Mouse (Mus musculus): ENCODE measurements around the gene Prkcd. TPM values are rescaled to one million over a fixed set of nuclear protein-coding genes. Genes with fewer than 3 reads are reported as not detected.

The Prkcd gene
- polyA plus RNA-seq, 1 experiment from 2014 or later, result 52.4 TPM

DNA sequence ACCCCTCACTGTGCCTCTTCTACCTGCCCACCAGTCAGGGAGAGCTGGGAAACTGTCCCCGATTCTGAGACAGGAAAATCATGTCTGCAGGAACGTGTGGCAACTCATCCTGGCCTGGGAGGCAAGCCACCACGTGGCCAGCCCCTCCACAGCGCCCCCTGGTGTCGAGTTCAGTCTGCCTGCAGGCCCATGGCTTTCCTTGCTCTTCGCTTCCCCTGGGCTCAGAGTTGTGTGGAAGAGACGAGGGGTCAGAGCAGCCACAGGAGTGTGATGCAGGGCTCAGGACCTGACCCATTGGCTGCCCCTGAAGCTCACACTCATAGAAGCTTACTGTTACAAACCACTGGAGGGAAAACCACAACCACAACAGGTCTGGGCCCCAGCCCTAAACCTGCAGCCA, 13.5 kb downstream of the Prkcd start:
- 21% methylated on average over 7 of the region's 7 CpGs for WGBS
- H3K4me3 ChIP-seq (ENCODE audit: low read length), result no peak overlapping the region
- H3K4me2 ChIP-seq (replicated peaks; ENCODE audit: low read depth, low read length), result no peak overlapping the region
- H3K36me3 ChIP-seq (ENCODE audit: insufficient read depth, low read length), result peaks cover under 1% of the 10 kb centered on the region; the same call in 1 of the 2 replicates
- H3K9ac ChIP-seq (replicated peaks; ENCODE audit: low read length), result no peak overlapping the region
- ATAC-seq (ENCODE audit: low FRiP score, low TSS enrichment), result no peak
- H3K27me3 ChIP-seq (ENCODE audit: insufficient read depth, low read length), result no peaks in the 10 kb centered on the region
- peaks cover 5% of the 10 kb centered on the region; the same call in 1 of the 2 replicates for H3K4me1 ChIP-seq (ENCODE audit: insufficient read depth, low read length)
- H3K9me3 ChIP-seq (ENCODE audit: low read length), result no peaks in the 10 kb centered on the region
- no peak overlapping the region for H3K27ac ChIP-seq (ENCODE audit: low read length)

DNA sequence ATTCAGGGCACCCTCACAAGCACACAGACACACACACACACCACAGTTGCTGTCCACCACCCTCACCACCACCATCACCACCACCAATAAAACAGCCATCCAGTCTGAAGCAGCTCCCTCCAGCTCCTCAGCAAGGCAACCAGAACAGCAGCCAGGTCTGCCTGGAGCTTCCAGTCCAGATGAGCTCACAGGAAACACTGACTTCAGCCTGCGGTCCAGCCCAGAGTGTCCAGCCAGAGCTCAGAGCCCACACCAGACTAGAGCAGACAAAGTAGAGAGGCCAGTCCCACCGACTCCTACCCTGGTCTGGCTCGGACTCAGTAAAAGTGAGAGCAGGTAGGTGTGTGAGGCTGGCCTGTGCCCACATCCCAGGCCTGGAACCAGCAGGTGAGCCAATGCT, 15.1 kb downstream of the Prkcd start:
- no peak for ATAC-seq (ENCODE audit: low FRiP score, low TSS enrichment)
- peaks cover 5% of the 10 kb centered on the region; the same call in 1 of the 2 replicates for H3K4me1 ChIP-seq (ENCODE audit: insufficient read depth, low read length)
- no peak overlapping the region for H3K4me3 ChIP-seq (ENCODE audit: low read length)
- WGBS, result 84% methylated on average over 3 of the region's 3 CpGs
- peaks cover 7% of the 10 kb centered on the region for H3K36me3 ChIP-seq (ENCODE audit: insufficient read depth, low read length)
- H3K4me2 ChIP-seq (replicated peaks; ENCODE audit: low read depth, low read length), result no peak overlapping the region
- H3K9me3 ChIP-seq (ENCODE audit: low read length), result no peaks in the 10 kb centered on the region
- no peak overlapping the region for H3K27ac ChIP-seq (ENCODE audit: low read length)
- no peaks in the 10 kb centered on the region for H3K27me3 ChIP-seq (ENCODE audit: insufficient read depth, low read length)
- H3K9ac ChIP-seq (replicated peaks; ENCODE audit: low read length), result no peak overlapping the region

DNA sequence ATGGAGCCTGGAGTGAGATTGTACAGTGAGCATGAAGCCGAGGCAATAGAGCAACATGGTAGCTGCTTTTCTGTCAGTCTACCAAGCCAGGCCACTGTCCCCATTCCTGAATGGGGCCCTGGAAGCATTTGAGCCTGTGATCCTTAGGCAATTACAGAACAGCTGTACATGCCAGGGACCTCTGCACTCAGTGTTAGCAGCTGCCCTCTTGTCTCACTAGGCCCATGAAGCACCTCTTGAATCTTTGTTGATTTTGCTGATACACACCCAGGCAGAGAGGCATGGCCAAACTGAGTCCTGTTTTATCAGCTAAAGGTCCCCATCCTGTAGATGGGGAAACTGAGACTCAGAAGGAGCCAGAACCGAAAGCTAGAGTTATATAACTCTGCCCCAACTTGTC, 15.7 kb downstream of the Prkcd start:
- 79% methylated on average over 2 of the region's 2 CpGs for WGBS
- Histone ChIP-seq H3K4me2 (replicated peaks; ENCODE audit: low read depth, low read length) (no peak overlapping the region), H3K27ac (ENCODE audit: low read length) (no peak overlapping the region)

DNA sequence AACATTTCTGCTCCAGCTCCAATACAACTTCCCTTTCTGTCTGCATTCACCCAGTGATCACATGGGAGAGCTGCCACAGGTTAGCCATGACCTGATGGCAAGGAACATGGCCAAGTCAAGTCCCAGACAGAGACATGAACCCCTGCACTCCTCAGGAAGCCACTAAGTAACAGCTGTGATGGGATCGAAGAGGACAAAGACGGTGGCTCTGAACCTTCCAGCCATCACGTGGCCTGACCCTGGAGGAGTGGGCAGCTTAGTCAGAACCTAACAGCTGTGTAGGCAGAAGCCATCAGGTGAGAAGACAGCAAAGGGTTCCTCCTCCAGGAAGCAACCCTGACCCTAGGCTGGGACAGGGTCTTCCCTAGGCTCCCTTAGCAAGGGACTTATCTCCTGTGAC, 16.5 kb downstream of the Prkcd start:
- WGBS, result 82% methylated on average over 3 of the region's 3 CpGs
- ATAC-seq (ENCODE audit: low FRiP score, low TSS enrichment), result no peak

More for the DNA sequence above, 15.7 kb downstream of the Prkcd start:
- Histone ChIP-seq H3K9ac (replicated peaks; ENCODE audit: low read length) (no peak overlapping the region), H3K27me3 (ENCODE audit: insufficient read depth, low read length) (no peaks in the 10 kb centered on the region), H3K4me3 (ENCODE audit: low read length) (no peak overlapping the region), H3K9me3 (ENCODE audit: low read length) (no peaks in the 10 kb centered on the region), H3K4me1 (ENCODE audit: insufficient read depth, low read length) (peaks cover 5% of the 10 kb centered on the region; the same call in 1 of the 2 replicates), H3K36me3 (ENCODE audit: insufficient read depth, low read length) (peaks cover 7% of the 10 kb centered on the region)
- no peak for ATAC-seq (ENCODE audit: low FRiP score, low TSS enrichment)

DNA sequence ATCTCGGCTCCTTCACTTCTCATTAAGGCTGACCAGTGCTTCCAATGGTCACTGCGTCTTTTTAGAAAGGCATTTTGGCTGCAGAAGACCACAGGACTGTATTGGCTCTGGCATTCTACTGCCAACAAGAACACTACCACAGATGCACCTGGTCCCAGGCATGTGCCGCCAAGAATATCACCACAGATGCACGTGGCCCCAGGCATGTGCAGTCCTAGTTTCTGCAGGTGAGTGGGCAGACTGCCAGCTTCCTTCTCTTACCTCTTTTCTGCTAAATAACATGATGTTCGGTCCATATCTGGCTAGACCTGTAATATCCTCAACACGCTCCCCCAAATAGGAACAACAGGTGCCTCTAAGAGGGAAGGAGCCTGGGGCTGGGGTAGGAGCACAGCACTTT, 17.8 kb downstream of the Prkcd start:
- H3K4me2 ChIP-seq (replicated peaks; ENCODE audit: low read depth, low read length), result no peak overlapping the region
- 90% methylated on average over 6 of the region's 6 CpGs for WGBS
- H3K4me3 ChIP-seq (ENCODE audit: low read length), result no peak overlapping the region
- peaks cover 9% of the 10 kb centered on the region for H3K36me3 ChIP-seq (ENCODE audit: insufficient read depth, low read length)
- H3K27ac ChIP-seq (ENCODE audit: low read length), result no peak overlapping the region
- H3K4me1 ChIP-seq (ENCODE audit: insufficient read depth, low read length), result no peaks in the 10 kb centered on the region
- ATAC-seq (ENCODE audit: low FRiP score, low TSS enrichment), result no peak
- H3K9me3 ChIP-seq (ENCODE audit: low read length), result no peaks in the 10 kb centered on the region
- no peak overlapping the region for H3K9ac ChIP-seq (replicated peaks; ENCODE audit: low read length)
- no peaks in the 10 kb centered on the region for H3K27me3 ChIP-seq (ENCODE audit: insufficient read depth, low read length)

More for the DNA sequence above, 16.5 kb downstream of the Prkcd start:
- no peaks in the 10 kb centered on the region for H3K9me3 ChIP-seq (ENCODE audit: low read length)
- no peak overlapping the region for H3K4me3 ChIP-seq (ENCODE audit: low read length)
- no peaks in the 10 kb centered on the region for H3K27me3 ChIP-seq (ENCODE audit: insufficient read depth, low read length)
- H3K4me2 ChIP-seq (replicated peaks; ENCODE audit: low read depth, low read length), result no peak overlapping the region
- H3K9ac ChIP-seq (replicated peaks; ENCODE audit: low read length), result no peak overlapping the region
- peaks cover 7% of the 10 kb centered on the region for H3K36me3 ChIP-seq (ENCODE audit: insufficient read depth, low read length)
- H3K4me1 ChIP-seq (ENCODE audit: insufficient read depth, low read length), result no peaks in the 10 kb centered on the region
- no peak overlapping the region for H3K27ac ChIP-seq (ENCODE audit: low read length)

DNA sequence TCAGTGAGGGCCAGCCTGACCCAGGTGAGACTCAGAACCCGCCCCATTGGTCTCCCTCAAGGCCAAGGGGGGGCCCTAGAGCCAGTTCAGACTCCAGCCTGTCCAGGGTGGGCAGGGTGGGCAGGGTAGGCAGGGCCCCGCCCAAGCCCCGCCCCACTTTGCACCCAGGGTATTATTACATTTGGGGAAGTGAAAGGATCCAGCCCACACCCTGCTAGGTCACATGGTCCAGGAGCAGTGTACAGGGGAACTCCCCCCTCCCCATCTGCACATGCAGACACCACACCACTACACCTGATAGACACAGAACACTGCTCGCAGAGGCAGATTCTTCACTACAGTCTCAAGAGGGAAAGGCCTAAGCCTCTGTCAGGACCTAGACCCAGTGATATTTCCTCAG, 18.3 kb downstream of the Prkcd start:
- no peak for ATAC-seq (ENCODE audit: low FRiP score, low TSS enrichment)
- no peaks in the 10 kb centered on the region for H3K4me1 ChIP-seq (ENCODE audit: insufficient read depth, low read length)
- 82% methylated on average over 4 of the region's 4 CpGs for WGBS

DNA sequence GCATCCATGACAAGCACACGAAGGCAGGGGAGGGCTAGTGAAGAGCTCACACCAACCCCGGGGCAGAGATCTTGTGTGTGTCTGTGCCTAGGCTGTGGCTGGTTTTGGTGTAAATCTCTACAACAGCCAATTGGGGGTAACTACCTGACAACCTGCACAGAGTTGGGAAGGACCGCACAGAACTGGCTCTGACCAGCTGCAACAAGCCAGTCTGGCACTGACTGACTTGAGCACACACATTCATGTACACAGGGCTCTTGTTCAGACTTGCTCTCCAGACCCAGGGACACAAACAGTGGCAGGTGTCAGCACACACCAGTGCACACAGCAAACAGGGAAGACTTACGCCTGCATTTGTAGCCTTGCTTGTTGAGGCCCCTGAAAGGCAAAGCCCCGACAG, 19.2 kb downstream of the Prkcd start:
- WGBS, result 82% methylated on average over 5 of the region's 5 CpGs
- peaks cover 17% of the 10 kb centered on the region for H3K36me3 ChIP-seq (ENCODE audit: insufficient read depth, low read length)
- H3K4me2 ChIP-seq (replicated peaks; ENCODE audit: low read depth, low read length), result no peak overlapping the region
- H3K9ac ChIP-seq (replicated peaks; ENCODE audit: low read length), result no peak overlapping the region
- H3K27me3 ChIP-seq (ENCODE audit: insufficient read depth, low read length), result no peaks in the 10 kb centered on the region
- H3K9me3 ChIP-seq (ENCODE audit: low read length), result no peaks in the 10 kb centered on the region
- no peak overlapping the region for H3K4me3 ChIP-seq (ENCODE audit: low read length)
- no peak overlapping the region for H3K27ac ChIP-seq (ENCODE audit: low read length)
- no peaks in the 10 kb centered on the region for H3K4me1 ChIP-seq (ENCODE audit: insufficient read depth, low read length)
- ATAC-seq (ENCODE audit: low FRiP score, low TSS enrichment), result no peak; the same call in 1 of the 2 replicates

More for the DNA sequence above, 18.3 kb downstream of the Prkcd start:
- no peak overlapping the region for H3K27ac ChIP-seq (ENCODE audit: low read length)
- H3K9me3 ChIP-seq (ENCODE audit: low read length), result no peaks in the 10 kb centered on the region
- peaks cover 9% of the 10 kb centered on the region for H3K36me3 ChIP-seq (ENCODE audit: insufficient read depth, low read length)
- H3K4me3 ChIP-seq (ENCODE audit: low read length), result no peak overlapping the region
- H3K9ac ChIP-seq (replicated peaks; ENCODE audit: low read length), result no peak overlapping the region
- no peaks in the 10 kb centered on the region for H3K27me3 ChIP-seq (ENCODE audit: insufficient read depth, low read length)
- H3K4me2 ChIP-seq (replicated peaks; ENCODE audit: low read depth, low read length), result no peak overlapping the region

DNA sequence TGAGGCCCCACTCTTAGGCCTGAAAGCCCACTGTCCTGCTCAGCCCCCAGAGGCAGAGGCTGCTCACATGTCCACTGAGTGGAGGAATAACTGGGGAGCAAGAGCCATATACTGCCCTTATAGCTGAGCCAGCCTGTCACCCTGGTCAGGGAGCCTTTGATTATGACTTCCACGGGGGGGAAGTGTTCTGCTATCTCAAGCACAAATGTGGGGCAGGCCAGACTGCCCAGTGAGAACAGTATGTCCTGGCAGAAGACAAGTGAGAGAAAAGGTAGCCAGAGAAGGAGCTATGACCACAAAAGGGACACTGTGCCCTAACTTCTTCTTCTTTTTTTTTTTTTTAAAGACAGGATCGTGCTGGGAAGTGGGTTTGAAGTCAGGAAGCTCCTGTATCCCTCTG, 28.9 kb downstream of the Prkcd start:
- Histone ChIP-seq H3K4me2 (replicated peaks; ENCODE audit: low read depth, low read length) (no peak overlapping the region), H3K9me3 (ENCODE audit: low read length) (no peaks in the 10 kb centered on the region), H3K4me1 (ENCODE audit: insufficient read depth, low read length) (no peaks in the 10 kb centered on the region), H3K4me3 (ENCODE audit: low read length) (no peak overlapping the region), H3K27ac (ENCODE audit: low read length) (no peak overlapping the region), H3K27me3 (ENCODE audit: insufficient read depth, low read length) (no peaks in the 10 kb centered on the region), H3K9ac (replicated peaks; ENCODE audit: low read length) (no peak overlapping the region), H3K36me3 (ENCODE audit: insufficient read depth, low read length) (peaks cover 30% of the 10 kb centered on the region)
- WGBS, result 61% methylated on average over 2 of the region's 2 CpGs
- no peak for ATAC-seq (ENCODE audit: low FRiP score, low TSS enrichment)

DNA sequence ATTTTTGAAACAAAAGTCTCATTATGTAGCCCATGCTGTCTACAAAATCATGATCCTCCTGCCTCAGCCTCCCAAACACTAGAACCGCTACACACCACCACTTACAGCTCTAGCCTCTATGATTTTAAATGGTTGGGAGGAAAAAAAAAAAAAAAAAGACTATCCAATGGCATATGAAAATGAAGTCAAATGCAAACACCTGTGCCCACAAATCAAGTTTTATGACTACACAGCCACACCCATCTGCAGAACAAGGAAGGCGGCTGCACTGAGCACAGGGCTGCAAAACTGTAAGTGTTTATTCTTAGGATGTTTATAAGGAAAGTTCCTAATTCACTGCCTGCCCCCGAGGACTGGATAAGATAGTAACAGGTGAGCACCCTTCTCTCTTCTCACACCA, 29.6 kb downstream of the Prkcd start:
- Histone ChIP-seq H3K4me3 (ENCODE audit: low read length) (no peak overlapping the region), H3K27ac (ENCODE audit: low read length) (no peak overlapping the region), H3K9ac (replicated peaks; ENCODE audit: low read length) (no peak overlapping the region), H3K4me1 (ENCODE audit: insufficient read depth, low read length) (no peaks in the 10 kb centered on the region), H3K4me2 (replicated peaks; ENCODE audit: low read depth, low read length) (no peak overlapping the region), H3K9me3 (ENCODE audit: low read length) (no peaks in the 10 kb centered on the region), H3K36me3 (ENCODE audit: insufficient read depth, low read length) (peaks cover 25% of the 10 kb centered on the region), H3K27me3 (ENCODE audit: insufficient read depth, low read length) (no peaks in the 10 kb centered on the region)
- 87% methylated on average over 3 of the region's 3 CpGs for WGBS
- ATAC-seq (ENCODE audit: low FRiP score, low TSS enrichment), result no peak

DNA sequence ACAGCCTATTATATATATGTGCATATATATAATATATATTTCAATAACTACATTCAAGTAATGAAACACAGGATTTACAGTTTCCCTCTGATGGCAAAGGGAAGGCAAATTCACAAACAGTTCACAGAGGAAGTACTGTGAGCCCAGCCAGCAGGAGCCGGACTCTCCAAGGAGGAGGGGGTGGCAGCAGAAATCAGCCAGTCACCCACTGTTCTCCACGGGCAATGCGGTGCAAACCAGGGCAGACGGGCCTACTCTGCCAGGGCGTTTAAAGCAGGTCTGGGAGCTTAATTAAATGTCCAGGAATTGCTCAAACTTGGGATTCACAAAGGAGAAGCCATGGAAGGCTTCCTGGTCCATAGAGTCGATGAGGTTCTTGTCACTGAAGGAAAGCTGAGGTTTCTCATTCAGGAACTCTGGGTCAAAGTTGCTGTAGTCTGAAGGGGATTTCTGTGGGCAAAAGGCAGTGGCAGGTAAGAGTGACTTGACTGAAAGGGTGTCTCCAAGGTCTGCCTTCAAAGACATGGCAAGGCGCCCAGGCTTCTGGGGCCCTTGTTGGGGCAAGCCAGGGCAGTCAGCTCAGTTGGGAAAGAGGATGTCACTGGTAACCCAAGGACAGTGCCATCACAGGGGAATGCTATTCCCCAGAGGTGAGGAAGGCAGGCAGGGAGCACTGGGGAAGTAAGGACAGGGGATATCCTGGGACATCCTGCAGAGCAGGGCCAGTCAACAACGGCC, 30.3 kb downstream of the Prkcd start:
- no peak for ATAC-seq (ENCODE audit: low FRiP score, low TSS enrichment)
- 88% methylated on average over 8 of the region's 8 CpGs for WGBS

More for the DNA sequence above, 30.3 kb downstream of the Prkcd start:
- Histone ChIP-seq H3K9me3 (ENCODE audit: low read length) (no peaks in the 10 kb centered on the region), H3K27ac (ENCODE audit: low read length) (no peak overlapping the region), H3K4me3 (ENCODE audit: low read length) (no peak overlapping the region), H3K4me1 (ENCODE audit: insufficient read depth, low read length) (no peaks in the 10 kb centered on the region), H3K9ac (replicated peaks; ENCODE audit: low read length) (no peak overlapping the region), H3K27me3 (ENCODE audit: insufficient read depth, low read length) (no peaks in the 10 kb centered on the region), H3K36me3 (ENCODE audit: insufficient read depth, low read length) (peaks cover 19% of the 10 kb centered on the region), H3K4me2 (replicated peaks; ENCODE audit: low read depth, low read length) (no peak overlapping the region)
